Mouse (Mus musculus): ENCODE results near the gene Slfn14. TPM values are rescaled to one million over a fixed set of nuclear protein-coding genes. Genes with fewer than 3 reads are reported as not detected.
A peak's percentile ranks its signal among the peaks of the same experiment; 100 is the strongest.

Slfn14 gene
- polyA plus RNA-seq, 1 experiment = not detected

GRCm38 (mm10) chr11:83302124-83302523 lies 15.6 kb upstream of the Slfn14 start:
- Histone ChIP-seq H3K27ac (ENCODE audit: insufficient read depth, low read length) (peak overlapping the region; percentile 35), H3K4me3 (ENCODE audit: insufficient read depth, low read length) (peak overlapping the region; percentile 93), H3K4me1 (ENCODE audit: control insufficient read depth, insufficient read depth, low read length) (no peaks in the 10 kb centered on the region)
- TF ChIP-seq CTCF (IDR thresholded peaks at IDR 0.05; ENCODE audit: borderline replicate concordance, insufficient read depth, low read length) (no peak), POLR2A (IDR thresholded peaks at IDR 0.05; ENCODE audit: low read depth, low read length) (no peak)

DNA sequence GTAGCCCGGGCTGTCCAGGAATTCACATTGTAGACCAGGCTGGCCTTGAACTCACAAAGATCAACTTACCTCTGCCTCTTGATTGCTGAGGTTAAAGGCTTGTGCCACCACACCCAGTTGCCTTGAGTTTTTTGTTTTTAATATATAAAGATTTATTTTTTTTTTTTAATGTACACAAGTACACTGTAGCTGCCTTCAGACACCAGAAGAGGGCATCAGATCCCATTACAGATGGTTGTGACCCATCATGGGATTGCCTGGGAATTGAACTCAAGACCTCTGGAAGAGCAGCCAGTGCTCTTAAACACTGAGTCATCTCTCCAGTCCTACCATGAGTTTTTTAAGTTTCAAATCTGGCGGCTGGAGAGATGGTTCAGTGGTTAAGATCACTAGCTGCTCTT lies 14.9 kb upstream of the Slfn14 start:
- Histone ChIP-seq H3K4me3 (ENCODE audit: insufficient read depth, low read length) (no peak overlapping the region), H3K27ac (ENCODE audit: insufficient read depth, low read length) (no peak overlapping the region), H3K4me1 (ENCODE audit: control insufficient read depth, insufficient read depth, low read length) (no peaks in the 10 kb centered on the region)
- no peak for TF ChIP-seq CTCF (IDR thresholded peaks at IDR 0.05; ENCODE audit: borderline replicate concordance, insufficient read depth, low read length)
- TF ChIP-seq POLR2A (IDR thresholded peaks at IDR 0.05; ENCODE audit: low read depth, low read length) = no peak

DNA sequence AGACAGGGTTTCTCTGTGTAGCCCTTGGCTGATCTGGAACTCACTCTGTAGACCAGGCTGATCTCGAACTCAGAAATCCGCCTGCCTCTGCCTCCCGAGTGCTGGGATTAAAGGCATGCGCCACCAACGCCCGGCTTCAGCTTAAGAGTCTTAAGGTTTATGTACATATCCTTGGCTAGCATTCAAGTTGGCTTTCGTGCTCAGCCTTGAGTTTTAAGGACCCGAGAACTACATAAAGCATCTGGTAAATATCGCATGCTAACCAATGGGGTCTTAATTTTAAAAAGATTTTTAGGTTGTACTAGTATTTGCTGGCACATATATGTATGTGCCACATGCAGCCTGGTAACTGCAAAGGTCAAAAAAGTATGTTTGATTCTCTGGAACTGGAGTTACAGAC lies 13.2 kb upstream of the Slfn14 start:
- Histone ChIP-seq H3K4me1 (ENCODE audit: control insufficient read depth, insufficient read depth, low read length) (no peaks in the 10 kb centered on the region), H3K4me3 (ENCODE audit: insufficient read depth, low read length) (no peak overlapping the region), H3K27ac (ENCODE audit: insufficient read depth, low read length) (no peak overlapping the region)
- no peak for TF ChIP-seq CTCF (IDR thresholded peaks at IDR 0.05; ENCODE audit: borderline replicate concordance, insufficient read depth, low read length)
- TF ChIP-seq POLR2A (IDR thresholded peaks at IDR 0.05; ENCODE audit: low read depth, low read length) = no peak

GRCm38 (mm10) chr11:83298225-83299195 lies 12.0 kb upstream of the Slfn14 start, which contains the start of gene Ap2b1:
Gene Ap2b1, plus strand, starts transcription at chr11:83299024.
- Histone ChIP-seq H3K4me3 (ENCODE audit: insufficient read depth, low read length) (peak within 1 kb of the TSS; percentile 83), H3K4me1 (ENCODE audit: control insufficient read depth, insufficient read depth, low read length) (no peaks in the 10 kb centered on the region), H3K27ac (ENCODE audit: insufficient read depth, low read length) (peak within 1 kb of the TSS; percentile 67)
- TF ChIP-seq CTCF (IDR thresholded peaks at IDR 0.05; ENCODE audit: borderline replicate concordance, insufficient read depth, low read length) (no peak), POLR2A (IDR thresholded peaks at IDR 0.05; ENCODE audit: low read depth, low read length) (peak; percentile 95)

GRCm38 (mm10) chr11:83297816-83298215 lies 11.3 kb upstream of the Slfn14 start:
- Histone ChIP-seq H3K4me1 (ENCODE audit: control insufficient read depth, insufficient read depth, low read length) (no peaks in the 10 kb centered on the region), H3K27ac (ENCODE audit: insufficient read depth, low read length) (no peak overlapping the region; the same call in 1 of the 2 replicates), H3K4me3 (ENCODE audit: insufficient read depth, low read length) (peak overlapping the region; percentile 83)
- TF ChIP-seq POLR2A (IDR thresholded peaks at IDR 0.05; ENCODE audit: low read depth, low read length) = no peak
- no peak for TF ChIP-seq CTCF (IDR thresholded peaks at IDR 0.05; ENCODE audit: borderline replicate concordance, insufficient read depth, low read length)

- H3K4me3 ChIP-seq (ENCODE audit: insufficient read depth, low read length) = no peak overlapping the region
- TF ChIP-seq POLR2A (IDR thresholded peaks at IDR 0.05; ENCODE audit: low read depth, low read length) (no peak), CTCF (IDR thresholded peaks at IDR 0.05; ENCODE audit: borderline replicate concordance, insufficient read depth, low read length) (no peak)
- no peaks in the 10 kb centered on the region for H3K4me1 ChIP-seq (ENCODE audit: control insufficient read depth, insufficient read depth, low read length)
- H3K27ac ChIP-seq (ENCODE audit: insufficient read depth, low read length) = no peak overlapping the region
These were observed 7.6 kb upstream of the Slfn14 start for GRCm38 (mm10) chr11:83294133-83294532.

GRCm38 (mm10) chr11:83293182-83293581 lies 6.7 kb upstream of the Slfn14 start:
- TF ChIP-seq CTCF (IDR thresholded peaks at IDR 0.05; ENCODE audit: borderline replicate concordance, insufficient read depth, low read length) (no peak), POLR2A (IDR thresholded peaks at IDR 0.05; ENCODE audit: low read depth, low read length) (no peak)
- no peak overlapping the region for H3K27ac ChIP-seq (ENCODE audit: insufficient read depth, low read length)
- peak overlapping the region; percentile 72 for H3K4me3 ChIP-seq (ENCODE audit: insufficient read depth, low read length)
- no peaks in the 10 kb centered on the region for H3K4me1 ChIP-seq (ENCODE audit: control insufficient read depth, insufficient read depth, low read length)

- Histone ChIP-seq H3K27ac (ENCODE audit: insufficient read depth, low read length) (no peak overlapping the region), H3K4me1 (ENCODE audit: control insufficient read depth, insufficient read depth, low read length) (no peaks in the 10 kb centered on the region)
- no peak for TF ChIP-seq CTCF (IDR thresholded peaks at IDR 0.05; ENCODE audit: borderline replicate concordance, insufficient read depth, low read length)
- no peak for TF ChIP-seq POLR2A (IDR thresholded peaks at IDR 0.05; ENCODE audit: low read depth, low read length)
These were observed 5.7 kb upstream of the Slfn14 start for GRCm38 (mm10) chr11:83292251-83292587.

GRCm38 (mm10) chr11:83291375-83292250 lies 5.1 kb upstream of the Slfn14 start:
- TF ChIP-seq CTCF (IDR thresholded peaks at IDR 0.05; ENCODE audit: borderline replicate concordance, insufficient read depth, low read length) = no peak
- peak; percentile 80 for TF ChIP-seq POLR2A (IDR thresholded peaks at IDR 0.05; ENCODE audit: low read depth, low read length)
- Histone ChIP-seq H3K4me1 (ENCODE audit: control insufficient read depth, insufficient read depth, low read length) (no peaks in the 10 kb centered on the region), H3K27ac (ENCODE audit: insufficient read depth, low read length) (0 out of 2 replicates have a peak overlapping the region, but pooled peaks have one; percentile 21), H3K4me3 (ENCODE audit: insufficient read depth, low read length) (peak overlapping the region; percentile 72)

More at GRCm38 (mm10) chr11:83292251-83292587, 5.7 kb upstream of the Slfn14 start:
- H3K4me3 ChIP-seq (ENCODE audit: insufficient read depth, low read length) = peak overlapping the region; percentile 72

Measured in embryonic fibroblast, embryonic 13.5 days (primary cell).